ENCODE assay signal across 13 mouse cellular contexts in the genomic region with DNA sequence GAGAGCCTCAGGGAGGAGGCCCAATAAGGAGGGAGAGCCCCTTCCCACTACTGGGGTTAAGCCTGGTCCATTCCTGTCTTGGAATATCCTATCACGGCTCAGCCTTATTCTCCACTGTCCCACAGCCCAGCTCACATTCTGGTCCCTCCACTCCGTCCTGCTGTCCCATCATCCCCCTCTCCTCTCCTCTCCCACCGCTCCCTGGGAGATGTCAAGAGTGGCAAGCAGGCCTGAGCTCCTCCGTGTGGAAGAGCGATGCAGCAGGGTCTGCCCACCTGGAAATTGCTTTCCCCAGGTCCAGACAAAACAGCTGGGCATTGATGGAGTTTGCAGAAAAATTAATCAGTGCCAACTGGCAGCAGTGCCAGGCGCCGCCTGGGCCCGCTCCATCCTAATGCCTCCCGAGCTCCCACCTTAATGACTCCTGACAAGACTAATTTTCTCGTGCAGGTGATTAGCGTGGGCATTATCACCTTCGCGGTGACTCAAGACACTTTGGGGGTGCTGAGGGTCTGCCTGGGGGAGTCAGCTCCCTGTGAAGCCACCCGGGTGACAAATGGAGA.
"Had no signal": no experiment of that assay in that cellular context is flagged by ENCODE, and none has a peak within 500 bp of the region (broad histone marks: within the 10 kb centered on the region; RNA-seq: fewer than 3 reads in every experiment).

No protein-coding gene starts in this region.

- H3K4me3 ChIP-seq: limb, embryonic 12.5 days; liver, embryonic 13.5 days; lung, embryonic 15.5 days; megakaryocyte, embryonic 14.5 days; midbrain, embryonic 12.5 days had no signal

- H3K27me3 ChIP-seq: liver, embryonic 13.5 days; lung, embryonic 15.5 days; midbrain, embryonic 12.5 days had no signal

- H3K4me1 ChIP-seq: liver, embryonic 13.5 days; lung, embryonic 15.5 days; megakaryocyte, embryonic 14.5 days had no signal

- H3K9ac ChIP-seq: limb, embryonic 12.5 days; liver, embryonic 13.5 days; liver, postnatal 0 days; lung, embryonic 15.5 days; midbrain, embryonic 12.5 days had no signal

- ATAC-seq: liver, postnatal 0 days had no signal

- H3K4me2 ChIP-seq: limb, embryonic 12.5 days; liver, embryonic 13.5 days; lung, embryonic 15.5 days; midbrain, embryonic 12.5 days had no signal

- H3K9me3 ChIP-seq: limb, embryonic 12.5 days; liver, embryonic 13.5 days; lung, embryonic 15.5 days; midbrain, embryonic 12.5 days had no signal

- H3K36me3 ChIP-seq: limb, embryonic 12.5 days; liver, embryonic 13.5 days; lung, embryonic 15.5 days; midbrain, embryonic 12.5 days had no signal

- DNase-seq: kidney, adult 8-10 months; kidney, postnatal 25 days; liver; liver, embryonic 13.5 days; liver, postnatal 0 days; lung, postnatal 14 days; thymus, adult 18-20 months; thymus, postnatal 14 days had no signal

- H3K27ac ChIP-seq: limb, embryonic 12.5 days; liver, embryonic 13.5 days; lung, embryonic 15.5 days; macrophage; midbrain, embryonic 12.5 days had no signal
